Mouse (Mus musculus) forebrain, embryonic 15.5 days (tissue): ENCODE data around the gene Secisbp2. TPM values are rescaled to one million over a fixed set of nuclear protein-coding genes. Genes with fewer than 3 reads are reported as not detected.

Experiments used
- ATAC-seq: fragments of 200-750 bp; cut with Nextera tagmentation; replicated peaks from 2 replicates; pipeline ENCODE4 v1.8.0; 2017; ENCODE audit warnings: mild to moderate bottlenecking, moderate TSS enrichment, moderate library complexity
- H3K27ac ChIP-seq: fragments of 300-500 bp; sonication (generic); replicated peaks from 2 replicates; pipeline ENCODE4 v1.5.1; 2015; ENCODE audit warnings: mild to moderate bottlenecking, inconsistent platforms
- H3K27me3 ChIP-seq: fragments of 300-500 bp; sonication (generic); 2 replicates; pipeline ENCODE4 v1.6.1; 2015; ENCODE audit warnings: inconsistent platforms
- H3K36me3 ChIP-seq: fragments of 300-500 bp; sonication (generic); 2 replicates; pipeline ENCODE4 v1.6.1; 2015; ENCODE audit warnings: mild to moderate bottlenecking, inconsistent platforms
- H3K4me1 ChIP-seq: fragments of 300-500 bp; sonication (generic); 2 replicates; pipeline ENCODE4 v1.6.1; 2015; ENCODE audit warnings: inconsistent platforms
- H3K4me2 ChIP-seq: fragments of 300-500 bp; sonication (generic); replicated peaks from 2 replicates; pipeline ENCODE4 v1.6.1; 2015; ENCODE audit warnings: mild to moderate bottlenecking, inconsistent platforms
- H3K4me3 ChIP-seq: fragments of 300-500 bp; sonication (generic); 2 replicates; pipeline ENCODE4 v1.5.1; 2015; ENCODE audit warnings: mild to moderate bottlenecking, inconsistent platforms
- H3K9ac ChIP-seq: fragments of 300-500 bp; sonication (generic); replicated peaks from 2 replicates; pipeline ENCODE4 v1.6.1; 2015; ENCODE audit warnings: mild to moderate bottlenecking, inconsistent platforms
- H3K9me3 ChIP-seq: fragments of 300-500 bp; sonication (generic); 2 replicates; pipeline ENCODE4 v1.6.1; 2016; ENCODE audit warnings: inconsistent platforms
- WGBS: fragments of 180-500 bp; shearing (Covaris S2); methylation state at CpG from one replicate; pipeline ENCODE4 v1.1.7; 2015; ENCODE audit warnings: mixed read lengths; 5-methylcytosine and 5-hydroxymethylcytosine counted together
- polyA plus RNA-seq: library from polyadenylated mRNA; unstranded; fragments of >200 nt; fragmentation: Nextera tagmentation; extraction: Ambion mirVana; gene quantifications from 2 replicates; pipeline ENCODE4 v1.2.1, GENCODE M21; 2015

Gene Secisbp2
- polyA plus RNA-seq, 1 experiment from 2014 or later: 33.3 TPM

GRCm38 (mm10) chr13:51725926-51726574, 74.6 kb downstream of the Secisbp2 start:
- WGBS: 67% methylated on average over 8 of the region's 8 CpGs
- no peak for ATAC-seq
- Histone ChIP-seq H3K9ac (no peak overlapping the region), H3K27me3 (no peaks in the 10 kb centered on the region), H3K4me3 (no peak overlapping the region), H3K4me2 (no peak overlapping the region), H3K9me3 (no peaks in the 10 kb centered on the region), H3K27ac (no peak overlapping the region), H3K36me3 (no peaks in the 10 kb centered on the region), H3K4me1 (peaks cover 19% of the 10 kb centered on the region)

- H3K9ac ChIP-seq: no peak overlapping the region
- H3K4me2 ChIP-seq: no peak overlapping the region
- no peaks in the 10 kb centered on the region for H3K9me3 ChIP-seq
- 88% methylated on average over 7 of the region's 7 CpGs for WGBS
- no peak for ATAC-seq
- H3K27ac ChIP-seq: no peak overlapping the region
- H3K36me3 ChIP-seq: no peaks in the 10 kb centered on the region
- H3K4me3 ChIP-seq: no peak overlapping the region
- peaks cover 24% of the 10 kb centered on the region for H3K4me1 ChIP-seq
- H3K27me3 ChIP-seq: no peaks in the 10 kb centered on the region
Observed at GRCm38 (mm10) chr13:51727364-51727763, 75.9 kb downstream of the Secisbp2 start.

- H3K9ac ChIP-seq: no peak overlapping the region
- H3K4me3 ChIP-seq: no peak overlapping the region
- no peak overlapping the region for H3K4me2 ChIP-seq
- 10% methylated on average over 4 of the region's 4 CpGs for WGBS
- 0 out of 2 replicates have a peak, but pooled peaks have one; percentile 24 for ATAC-seq
- H3K9me3 ChIP-seq: no peaks in the 10 kb centered on the region
- H3K4me1 ChIP-seq: peaks cover 28% of the 10 kb centered on the region
- H3K27ac ChIP-seq: no peak overlapping the region
- H3K36me3 ChIP-seq: no peaks in the 10 kb centered on the region
- H3K27me3 ChIP-seq: no peaks in the 10 kb centered on the region
Observed at GRCm38 (mm10) chr13:51729887-51730361, 78.4 kb downstream of the Secisbp2 start.

- ATAC-seq: no peak
- Histone ChIP-seq H3K4me1 (peaks cover 23% of the 10 kb centered on the region), H3K27me3 (no peaks in the 10 kb centered on the region), H3K9ac (no peak overlapping the region), H3K4me2 (no peak overlapping the region), H3K27ac (no peak overlapping the region), H3K4me3 (no peak overlapping the region), H3K36me3 (no peaks in the 10 kb centered on the region), H3K9me3 (no peaks in the 10 kb centered on the region)
- WGBS: 88% methylated on average over 7 of the region's 7 CpGs
Observed at GRCm38 (mm10) chr13:51731474-51731873, 80.0 kb downstream of the Secisbp2 start.

- no peaks in the 10 kb centered on the region for H3K27me3 ChIP-seq
- H3K4me3 ChIP-seq: no peak overlapping the region
- no peaks in the 10 kb centered on the region for H3K36me3 ChIP-seq
- no peak for ATAC-seq
- no peak overlapping the region for H3K9ac ChIP-seq
- H3K9me3 ChIP-seq: no peaks in the 10 kb centered on the region
- 0 out of 2 replicates have a peak overlapping the region, but pooled peaks have one; percentile 46 for H3K27ac ChIP-seq
- H3K4me1 ChIP-seq: peaks cover 23% of the 10 kb centered on the region
- 47% methylated on average over 14 of the region's 14 CpGs for WGBS
- no peak overlapping the region for H3K4me2 ChIP-seq
Observed at GRCm38 (mm10) chr13:51732097-51732664, 80.7 kb downstream of the Secisbp2 start.

Other genes starting within 250 kb of the Secisbp2 start
- gene S1pr3, start 243.1 kb upstream of the Secisbp2 start, polyA plus RNA-seq: 10.3 and 12.8 TPM in 2 replicates
- 9.6 and 10.1 TPM in 2 replicates for gene Shc3, start 82.3 kb upstream of the Secisbp2 start, polyA plus RNA-seq
- 130 and 152 TPM in 2 replicates for gene Cks2, start 6.5 kb upstream of the Secisbp2 start, polyA plus RNA-seq
- gene Sema4d, start 142.1 kb downstream of the Secisbp2 start, polyA plus RNA-seq: 18.7 and 20.7 TPM in 2 replicates
- gene Gadd45g, start 195.0 kb downstream of the Secisbp2 start, polyA plus RNA-seq: 145 and 167 TPM in 2 replicates